Mouse (Mus musculus) olfactory bulb, adult 2 months (tissue): ENCODE results near the gene Ston2. TPM values are rescaled to one million over a fixed set of nuclear protein-coding genes. Genes with fewer than 3 reads are reported as not detected.

Experiments used
- H3K27ac ChIP-seq: fragments of 200-500 bp; 2 replicates; pipeline ENCODE4 v1.5.1; 2012; ENCODE audit warnings: low read depth, low read length; ENCODE audit not compliant: insufficient read depth
- H3K4me1 ChIP-seq: fragments of 200-500 bp; 2 replicates; pipeline ENCODE4 v1.6.1; 2012; ENCODE audit warnings: low read length; ENCODE audit not compliant: control insufficient read depth, insufficient read depth
- H3K4me3 ChIP-seq: fragments of 200-500 bp; 2 replicates; pipeline ENCODE4 v1.5.1; 2012; ENCODE audit warnings: mild to moderate bottlenecking, low read depth, low read length, moderate library complexity; ENCODE audit not compliant: insufficient read depth
- CTCF ChIP-seq: fragments of 200-500 bp; IDR thresholded peaks from 2 replicates; pipeline ENCODE4 v1.5.1; 2012; ENCODE audit warnings: low read depth, mild to moderate bottlenecking, low read length, moderate library complexity; ENCODE audit not compliant: insufficient read depth
- POLR2A ChIP-seq: fragments of 200-500 bp; IDR thresholded peaks from 2 replicates; pipeline ENCODE4 v1.6.1; 2012; ENCODE audit warnings: mild to moderate bottlenecking, low read depth, low read length, moderate library complexity; ENCODE audit not compliant: insufficient read depth
- WGBS: fragments of 180-500 bp; shearing (Covaris S2); methylation state at CpG from one replicate; pipeline ENCODE4 v1.1.7; 2018; 5-methylcytosine and 5-hydroxymethylcytosine counted together
- polyA plus RNA-seq: library from polyadenylated mRNA; stranded (reverse); fragments of >200 nt; gene quantifications from 2 replicates; pipeline ENCODE4 v1.2.4, GENCODE M21; 2012; ENCODE audit warnings: low replicate concordance; ENCODE audit not compliant: missing spikeins, insufficient read depth, insufficient read length

Ston2 gene
- polyA plus RNA-seq, 1 experiment, result not detected

DNA sequence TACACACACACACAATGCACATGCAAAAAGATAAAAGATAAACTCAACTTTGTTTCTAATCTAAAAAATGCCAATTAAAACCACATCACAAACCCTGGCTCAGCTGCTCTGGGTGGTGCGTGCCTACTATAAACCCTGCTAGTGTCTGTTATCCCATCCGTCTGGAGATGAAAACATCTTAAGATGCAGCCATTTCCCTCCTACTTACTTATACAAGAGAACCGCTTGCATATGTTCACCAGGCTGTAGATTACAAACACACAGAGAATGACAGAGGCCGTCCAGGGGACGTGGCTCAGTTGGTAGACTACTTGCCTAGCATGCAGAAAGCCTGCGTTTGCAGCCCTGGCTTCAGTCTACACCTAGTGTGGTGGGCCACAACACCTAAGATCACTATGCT, 64.3 kb downstream of the Ston2 start:
- 91% methylated on average over 6 of the region's 6 CpGs for WGBS
- TF ChIP-seq POLR2A (no peak), CTCF (no peak)
- Histone ChIP-seq H3K4me3 (no peak overlapping the region), H3K27ac (no peak overlapping the region), H3K4me1 (no peaks in the 10 kb centered on the region)

DNA sequence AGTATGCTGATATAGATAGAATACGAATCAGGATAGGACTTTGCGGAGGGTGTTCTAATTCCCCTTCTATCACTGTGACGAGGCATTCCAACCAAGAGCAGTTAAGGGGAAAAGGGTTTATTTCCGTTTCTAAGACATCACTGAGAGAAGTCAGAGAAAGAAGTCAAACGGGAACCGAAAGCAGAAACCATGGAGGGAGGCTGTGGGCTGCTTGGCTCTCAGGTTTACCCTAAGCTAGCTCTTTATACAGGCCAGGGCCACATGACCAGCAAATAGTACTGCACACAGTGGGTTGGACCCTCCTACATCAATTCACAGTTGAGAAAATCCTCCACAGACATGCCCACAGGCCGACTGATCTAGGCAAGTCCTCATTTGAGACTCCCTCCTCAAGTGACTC, 69.1 kb downstream of the Ston2 start:
- 75% methylated on average over 7 of the region's 7 CpGs for WGBS
- Histone ChIP-seq H3K4me3 (no peak overlapping the region), H3K27ac (no peak overlapping the region), H3K4me1 (no peaks in the 10 kb centered on the region)
- no peak for TF ChIP-seq CTCF
- TF ChIP-seq POLR2A, result no peak

DNA sequence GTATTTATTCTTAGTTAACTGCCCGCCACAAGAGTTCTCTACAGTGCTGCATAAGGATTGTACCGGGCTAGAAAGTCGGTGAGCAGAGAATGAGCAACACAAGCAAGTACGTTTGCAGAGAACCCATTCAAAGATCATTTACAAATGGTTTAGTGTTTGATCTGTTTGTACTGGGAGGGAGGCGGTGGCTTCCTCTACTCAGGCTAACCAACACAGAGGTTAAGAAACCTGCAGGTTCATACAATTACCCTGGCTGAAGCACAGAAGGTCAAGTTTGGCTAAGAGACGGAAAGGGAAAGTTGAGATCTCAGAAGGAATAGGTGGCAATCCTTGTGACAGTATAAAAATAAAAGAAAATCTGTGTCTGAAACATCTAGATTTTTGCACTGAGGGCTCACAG, 72.5 kb downstream of the Ston2 start:
- Histone ChIP-seq H3K4me1 (peaks cover 14% of the 10 kb centered on the region), H3K27ac (no peak overlapping the region), H3K4me3 (no peak overlapping the region)
- 66% methylated on average over 6 of the region's 6 CpGs for whole genome bisulfite sequencing
- TF ChIP-seq POLR2A (no peak), CTCF (no peak)

DNA sequence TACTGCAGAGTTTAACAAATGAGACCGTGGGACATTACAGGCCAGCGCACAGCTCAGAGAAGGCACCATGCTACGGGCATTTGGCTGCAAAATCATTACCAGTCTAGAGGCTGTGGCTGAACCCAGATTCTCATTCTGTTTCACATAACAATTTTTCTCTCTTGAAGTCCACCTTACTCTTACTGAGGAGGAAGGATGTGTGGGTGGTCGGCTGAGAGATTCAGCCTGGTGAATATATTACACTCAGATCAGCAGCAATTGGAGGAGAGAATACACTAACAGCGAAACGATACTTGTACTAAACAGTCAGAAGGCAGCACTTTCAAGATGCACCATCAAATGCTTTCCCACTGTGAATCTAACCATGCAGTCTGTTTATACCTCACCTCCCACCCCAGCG, 74.8 kb downstream of the Ston2 start:
- H3K4me3 ChIP-seq, result no peak overlapping the region
- peaks cover 14% of the 10 kb centered on the region for H3K4me1 ChIP-seq
- TF ChIP-seq POLR2A, result no peak
- no peak for TF ChIP-seq CTCF
- WGBS, result 78% methylated on average over 7 of the region's 7 CpGs
- H3K27ac ChIP-seq, result no peak overlapping the region

DNA sequence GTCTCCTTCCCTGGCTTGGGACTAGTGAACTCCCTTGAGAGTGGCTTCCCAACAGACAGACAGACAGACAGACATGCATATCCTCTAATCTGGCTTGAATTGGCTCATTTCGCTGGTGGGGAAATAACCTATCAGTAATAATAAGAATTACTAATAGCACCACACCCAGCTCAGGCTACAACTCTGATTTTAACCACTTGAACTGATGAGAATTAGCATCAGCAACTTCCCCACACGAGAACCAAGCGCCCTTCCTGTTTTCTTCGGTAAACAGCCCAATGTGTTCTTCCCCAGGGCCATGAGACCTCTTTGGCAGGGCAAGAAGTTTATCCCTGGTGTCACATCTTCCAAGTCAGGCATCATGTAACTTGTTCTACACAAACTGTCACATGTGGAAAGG, 76.5 kb downstream of the Ston2 start:
- Histone ChIP-seq H3K4me1 (peaks cover 14% of the 10 kb centered on the region), H3K27ac (no peak overlapping the region), H3K4me3 (no peak overlapping the region)
- TF ChIP-seq CTCF, result no peak
- TF ChIP-seq POLR2A, result no peak
- 90% methylated on average over 4 of the region's 4 CpGs for WGBS

DNA sequence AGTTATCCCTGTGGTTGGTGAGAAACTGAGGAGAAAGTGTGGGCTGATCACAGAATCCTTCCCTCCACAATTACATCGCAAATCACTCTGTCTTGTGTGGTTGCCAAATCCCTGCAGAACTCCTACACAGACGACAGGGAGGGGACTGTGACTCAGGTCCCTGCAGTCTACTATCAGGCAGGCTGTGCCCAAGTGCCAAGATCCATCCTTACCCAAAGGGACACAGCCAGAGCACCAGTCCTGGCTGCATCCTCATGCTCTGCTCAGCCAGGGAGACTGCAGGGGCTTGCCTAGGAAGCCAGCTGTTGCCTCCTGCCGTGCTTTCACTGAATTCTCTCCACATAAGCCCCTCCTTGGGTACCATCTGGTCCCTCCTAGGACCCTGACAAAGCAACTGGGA, 77.3 kb downstream of the Ston2 start:
- Histone ChIP-seq H3K27ac (peak overlapping the region; percentile 73), H3K4me1 (peaks cover 14% of the 10 kb centered on the region), H3K4me3 (no peak overlapping the region)
- TF ChIP-seq POLR2A (no peak), CTCF (no peak)
- 20% methylated on average over 3 of the region's 3 CpGs for WGBS

DNA sequence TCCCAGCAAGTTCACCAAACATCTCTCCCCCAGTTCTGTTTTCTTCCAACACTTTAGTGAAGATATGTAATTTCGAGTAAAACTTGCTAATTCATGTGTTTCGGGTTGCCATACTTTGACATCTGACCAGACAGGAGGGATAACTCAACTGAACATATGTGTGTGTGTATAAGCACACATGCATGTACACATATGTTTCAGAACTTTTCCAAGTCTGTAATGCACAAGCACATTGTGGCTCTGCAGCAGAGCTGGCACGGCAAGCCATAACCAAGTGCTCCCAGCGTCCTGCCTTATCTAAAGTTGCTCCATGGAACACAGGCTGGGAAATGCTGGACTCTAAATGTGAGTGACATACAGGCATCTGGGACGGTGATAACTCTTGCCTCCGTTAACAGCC, 78.6 kb downstream of the Ston2 start:
- WGBS, result 90% methylated on average over 6 of the region's 6 CpGs
- TF ChIP-seq POLR2A (no peak), CTCF (no peak)

DNA sequence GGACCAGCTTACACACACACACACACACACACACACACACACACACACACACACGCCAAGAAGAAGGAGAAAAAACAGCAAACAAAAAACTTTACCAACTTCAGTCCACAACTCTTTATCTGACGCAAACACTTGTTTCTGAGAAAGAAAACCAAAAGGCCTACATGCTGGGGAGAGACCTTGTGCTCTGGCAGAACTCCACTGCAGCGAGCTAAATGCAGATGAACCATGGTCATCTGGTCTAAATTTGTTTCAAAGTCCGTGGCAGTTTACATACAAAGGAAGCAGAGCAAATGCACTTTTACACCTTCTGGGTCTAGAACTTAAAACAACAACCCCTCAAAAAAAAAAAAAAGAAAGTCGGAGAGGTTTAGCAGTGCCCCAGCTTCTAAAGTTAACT, 79.0 kb downstream of the Ston2 start:
- Histone ChIP-seq H3K4me1 (peaks cover 14% of the 10 kb centered on the region), H3K27ac (no peak overlapping the region), H3K4me3 (no peak overlapping the region)
- TF ChIP-seq POLR2A (no peak), CTCF (no peak)
- 71% methylated on average over 5 of the region's 5 CpGs for WGBS

More for the DNA sequence above, 78.6 kb downstream of the Ston2 start:
- Histone ChIP-seq H3K4me1 (peaks cover 14% of the 10 kb centered on the region), H3K27ac (no peak overlapping the region), H3K4me3 (no peak overlapping the region)

DNA sequence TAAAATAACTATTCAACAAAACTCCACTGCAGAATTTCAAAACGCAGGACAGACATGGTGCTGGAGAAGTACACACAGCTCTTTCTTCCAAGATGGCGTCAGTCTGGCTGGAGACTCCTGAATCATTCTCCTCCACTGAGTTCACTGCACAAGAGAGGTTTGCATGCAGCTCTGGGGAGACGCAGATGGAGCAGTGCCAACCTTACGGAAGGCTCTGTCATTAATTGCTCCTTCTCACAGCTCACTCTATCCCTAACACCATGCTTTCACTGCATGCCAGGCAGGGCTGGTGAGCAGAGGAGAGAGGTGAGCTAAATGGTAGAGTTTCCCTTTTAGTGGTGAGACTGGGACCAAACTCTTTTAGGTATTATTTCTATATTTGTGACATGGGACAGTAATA, 80.4 kb downstream of the Ston2 start:
- no peak overlapping the region for H3K4me3 ChIP-seq
- peaks cover 8% of the 10 kb centered on the region; the same call in 1 of the 2 replicates for H3K4me1 ChIP-seq
- H3K27ac ChIP-seq, result no peak overlapping the region
- 56% methylated on average over 4 of the region's 4 CpGs for WGBS
- no peak for TF ChIP-seq CTCF
- TF ChIP-seq POLR2A, result no peak

DNA sequence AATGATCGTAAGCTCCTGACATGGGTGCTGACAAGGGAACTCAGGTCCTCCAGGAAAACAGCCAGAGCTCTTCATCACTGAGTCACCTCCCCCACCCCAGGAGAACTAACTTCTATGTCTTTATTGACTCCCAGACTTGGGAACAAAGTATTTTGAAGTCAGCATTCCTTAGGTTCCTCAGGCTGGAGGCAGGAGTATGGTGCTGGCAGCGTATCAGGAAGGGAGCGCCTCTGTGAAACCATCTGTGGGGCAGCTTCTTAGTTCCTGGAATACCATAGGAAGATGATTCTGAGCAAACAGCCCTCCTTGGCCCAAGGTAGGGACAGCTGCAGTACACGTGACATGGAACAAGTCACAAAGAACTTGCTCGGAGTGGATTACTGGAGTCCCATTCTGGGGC, 84.7 kb downstream of the Ston2 start:
- WGBS, result 89% methylated on average over 5 of the region's 5 CpGs
- no peaks in the 10 kb centered on the region for H3K4me1 ChIP-seq
- no peak overlapping the region for H3K27ac ChIP-seq
- no peak for TF ChIP-seq CTCF
- no peak for TF ChIP-seq POLR2A
- H3K4me3 ChIP-seq, result no peak overlapping the region
